Mouse (Mus musculus) Muller cell, postnatal 12 days (primary cell): ENCODE measurements around the gene Slc43a2.

Experiments
- DNase-seq: peaks from one replicate; pipeline ENCODE4 v3.0.0-alpha.2; 2015; ENCODE audit errors: inconsistent ontology term

Slc43a2 gene

GRCm38 (mm10) chr11:75571126-75571990 is 39.9 kb downstream of the Slc43a2 start:
- DNase-seq: peak; percentile 80

GRCm38 (mm10) chr11:75572301-75572791 is 40.9 kb downstream of the Slc43a2 start:
- DNase-seq: no peak

GRCm38 (mm10) chr11:75572854-75573650 is 41.6 kb downstream of the Slc43a2 start:
- peak; percentile 80 for DNase-seq

GRCm38 (mm10) chr11:75574378-75575123 is 43.1 kb downstream of the Slc43a2 start:
- no peak for DNase-seq

GRCm38 (mm10) chr11:75575560-75576123 is 44.1 kb downstream of the Slc43a2 start:
- DNase-seq: no peak

GRCm38 (mm10) chr11:75578609-75579008 is 47.1 kb downstream of the Slc43a2 start:
- DNase-seq: no peak

GRCm38 (mm10) chr11:75581495-75582149 is 50.1 kb downstream of the Slc43a2 start:
- no peak for DNase-seq

GRCm38 (mm10) chr11:75583521-75583920 is 52.0 kb downstream of the Slc43a2 start:
- DNase-seq: no peak

GRCm38 (mm10) chr11:75585061-75585460 is 53.6 kb downstream of the Slc43a2 start:
- no peak for DNase-seq

- DNase-seq: no peak
These were observed 54.5 kb downstream of the Slc43a2 start for GRCm38 (mm10) chr11:75585978-75586377.

- no peak for DNase-seq
These were observed 55.5 kb downstream of the Slc43a2 start for GRCm38 (mm10) chr11:75586963-75587362.

- peak; percentile 98 for DNase-seq
These were observed 56.2 kb downstream of the Slc43a2 start, which contains the start of gene Pitpna for GRCm38 (mm10) chr11:75587493-75588284. TSS of gene Pitpna (plus strand) at chr11:75588097.

- DNase-seq: no peak
These were observed 56.9 kb downstream of the Slc43a2 start for GRCm38 (mm10) chr11:75588285-75588941.

GRCm38 (mm10) chr11:75592612-75593011 is 61.1 kb downstream of the Slc43a2 start:
- DNase-seq: peak; percentile 29

GRCm38 (mm10) chr11:75594431-75594830 is 62.9 kb downstream of the Slc43a2 start:
- DNase-seq: no peak

GRCm38 (mm10) chr11:75595404-75595803 is 63.9 kb downstream of the Slc43a2 start:
- DNase-seq: no peak

- DNase-seq: no peak
These were observed 64.3 kb downstream of the Slc43a2 start for GRCm38 (mm10) chr11:75595816-75596215.

- no peak for DNase-seq
These were observed 65.3 kb downstream of the Slc43a2 start for GRCm38 (mm10) chr11:75596726-75597255.

GRCm38 (mm10) chr11:75598004-75598403 is 66.5 kb downstream of the Slc43a2 start:
- DNase-seq: no peak
